Mouse (Mus musculus): ENCODE measurements around the gene Hikeshi.

The Hikeshi gene

GRCm38 (mm10) chr7:89940571-89941463, at the start of gene Hikeshi:
Gene Hikeshi, minus strand, starts transcription at chr7:89941204.
- in situ Hi-C loops (cut with MboI, MseI): no loop called here

GRCm38 (mm10) chr7:89984421-89984820, 43.4 kb upstream of the Hikeshi start:
- in situ Hi-C loops (cut with MboI, MseI): no loop called here

- in situ Hi-C loops (cut with MboI, MseI): no loop called here
Observed at GRCm38 (mm10) chr7:89983441-89983840, 42.4 kb upstream of the Hikeshi start.

GRCm38 (mm10) chr7:89981557-89981956, 40.6 kb upstream of the Hikeshi start:
- in situ Hi-C loops (cut with MboI, MseI): no loop called here

GRCm38 (mm10) chr7:89980485-89981422, 39.8 kb upstream of the Hikeshi start, which contains the start of gene Eed:
Gene Eed, minus strand, starts transcription at chr7:89980983.
- in situ Hi-C loops (cut with MboI, MseI): no loop called here

GRCm38 (mm10) chr7:89980133-89980484, 39.1 kb upstream of the Hikeshi start:
- in situ Hi-C loops (cut with MboI, MseI): no loop called here

GRCm38 (mm10) chr7:89979432-89980130, 38.6 kb upstream of the Hikeshi start:
- in situ Hi-C loops (cut with MboI, MseI): no loop called here

- in situ Hi-C loops (cut with MboI, MseI): no loop called here
Observed at GRCm38 (mm10) chr7:89976796-89977195, 35.8 kb upstream of the Hikeshi start.

GRCm38 (mm10) chr7:89975571-89975970, 34.6 kb upstream of the Hikeshi start:
- in situ Hi-C loops (cut with MboI, MseI): no loop called here

- in situ Hi-C loops (cut with MboI, MseI): loop anchor here (25.0 kb wide), 1 partner anchor 220 kb away; no protein-coding TSS in a partner anchor
Observed at GRCm38 (mm10) chr7:89967235-89967634, 26.2 kb upstream of the Hikeshi start.

GRCm38 (mm10) chr7:89966771-89967170, 25.8 kb upstream of the Hikeshi start:
- in situ Hi-C loops (cut with MboI, MseI): loop anchor here (25.0 kb wide), 1 partner anchor 221 kb away; no protein-coding TSS in a partner anchor

- in situ Hi-C loops (cut with MboI, MseI): loop anchor here (25.0 kb wide), 1 partner anchor 224 kb away; no protein-coding TSS in a partner anchor
Observed at GRCm38 (mm10) chr7:89963135-89963534, 22.1 kb upstream of the Hikeshi start.

GRCm38 (mm10) chr7:89957300-89957699, 16.3 kb upstream of the Hikeshi start:
- in situ Hi-C loops (cut with MboI, MseI): loop anchor here (25.0 kb wide), 1 partner anchor 230 kb away; no protein-coding TSS in a partner anchor

GRCm38 (mm10) chr7:89954261-89954660, 13.3 kb upstream of the Hikeshi start:
- in situ Hi-C loops (cut with MboI, MseI): loop anchor here (25.0 kb wide), 1 partner anchor 233 kb away; no protein-coding TSS in a partner anchor

- in situ Hi-C loops (cut with MboI, MseI): no loop called here
Observed at GRCm38 (mm10) chr7:89949403-89949802, 8.4 kb upstream of the Hikeshi start.

- in situ Hi-C loops (cut with MboI, MseI): no loop called here
Observed at GRCm38 (mm10) chr7:89948026-89948425, 7.0 kb upstream of the Hikeshi start.

- in situ Hi-C loops (cut with MboI, MseI): no loop called here
Observed at GRCm38 (mm10) chr7:89939497-89940353, 1.3 kb downstream of the Hikeshi start.

- in situ Hi-C loops (cut with MboI, MseI): no loop called here
Observed at GRCm38 (mm10) chr7:89923441-89924180, 17.4 kb downstream of the Hikeshi start.

- in situ Hi-C loops (cut with MboI, MseI): no loop called here
Observed at GRCm38 (mm10) chr7:89917776-89918175, 23.2 kb downstream of the Hikeshi start.

GRCm38 (mm10) chr7:89916711-89917110, 24.3 kb downstream of the Hikeshi start:
- in situ Hi-C loops (cut with MboI, MseI): no loop called here
